Mouse (Mus musculus): ENCODE results near the gene Dnaja1.

- TF ChIP-seq POLR2A (IDR thresholded peaks at IDR 0.05; ENCODE audit: low read depth, low read length) (no peak), CTCF (IDR thresholded peaks at IDR 0.05; ENCODE audit: borderline replicate concordance, insufficient read depth, low read length) (no peak)
Observed at GRCm38 (mm10) chr4:40727247-40727646, 5.3 kb downstream of the Dnaja1 start.

Data from embryonic fibroblast, embryonic 13.5 days (primary cell).